Mouse (Mus musculus) lung, postnatal 0 days (tissue): Measurements from ENCODE around the gene Zfp658.

Experiments
- CTCF ChIP-seq: IDR thresholded peaks from 2 replicates; pipeline ENCODE4 v1.5.1; 2016; ENCODE audit warnings: antibody characterized with exemption, mild to moderate bottlenecking
- EP300 ChIP-seq: IDR thresholded peaks from 2 replicates; pipeline ENCODE4 v1.6.1; 2016; ENCODE audit warnings: antibody characterized with exemption, mild to moderate bottlenecking, control low read depth

DNA sequence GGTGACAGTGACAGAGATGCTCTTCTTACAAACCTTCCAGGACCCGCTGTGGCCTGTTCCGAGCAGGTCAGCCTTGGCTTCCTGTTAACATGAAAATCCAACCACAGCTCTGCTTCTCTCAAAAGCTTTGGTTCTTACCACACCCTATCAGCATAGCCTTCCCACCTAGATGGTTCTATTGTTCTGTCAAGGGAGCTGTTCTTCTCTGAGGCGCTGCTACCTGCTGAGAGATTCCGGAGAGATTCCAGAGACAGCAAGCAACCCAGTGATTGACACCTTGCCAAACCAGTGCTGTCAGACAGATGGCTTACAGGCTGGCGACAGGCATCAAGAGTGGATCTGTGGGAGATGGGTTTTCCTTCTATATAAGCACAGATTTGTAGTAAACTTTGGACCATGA lies 14.4 kb upstream of the Zfp658 start:
- TF ChIP-seq CTCF = no peak
- TF ChIP-seq EP300 = no peak
